Mouse (Mus musculus) midbrain, embryonic 10.5 days (tissue): ENCODE measurements around the gene Dnlz. TPM values are rescaled to one million over a fixed set of nuclear protein-coding genes. Genes with fewer than 3 reads are reported as not detected.

ENCODE experiments used
- DNase-seq: peaks from one replicate; pipeline ENCODE4 v3.0.0-alpha.2; 2017; ENCODE audit warnings: low spot score
- H3K27ac ChIP-seq: fragments of 300-500 bp; sonication (generic); replicated peaks from 2 replicates; pipeline ENCODE4 v1.5.1; 2016; ENCODE audit warnings: mild to moderate bottlenecking
- H3K27me3 ChIP-seq: fragments of 300-500 bp; sonication (generic); 2 replicates; pipeline ENCODE4 v1.6.1; 2016; ENCODE audit warnings: low read depth, mild to moderate bottlenecking; ENCODE audit not compliant: poor library complexity, severe bottlenecking
- H3K36me3 ChIP-seq: fragments of 300-500 bp; sonication (generic); 2 replicates; pipeline ENCODE4 v1.6.1; 2016; ENCODE audit warnings: mild to moderate bottlenecking, moderate library complexity
- H3K4me1 ChIP-seq: fragments of 300-500 bp; sonication (generic); 2 replicates; pipeline ENCODE4 v1.6.1; 2016
- H3K4me3 ChIP-seq: fragments of 300-500 bp; sonication (generic); 2 replicates; pipeline ENCODE4 v1.5.1; 2016; ENCODE audit warnings: mild to moderate bottlenecking, moderate library complexity
- H3K9me3 ChIP-seq: fragments of 300-500 bp; sonication (generic); replicated peaks from 2 replicates; pipeline ENCODE4 v1.6.1; 2016; ENCODE audit warnings: mild to moderate bottlenecking
- WGBS: fragments of 180-500 bp; shearing (Covaris S2); methylation state at CpG from one replicate; pipeline ENCODE4 v1.1.7; 2016; 5-methylcytosine and 5-hydroxymethylcytosine counted together
- polyA plus RNA-seq: library from polyadenylated mRNA; unstranded; fragments of >200 nt; fragmentation: Nextera tagmentation; extraction: Ambion mirVana; gene quantifications from 2 replicates; pipeline ENCODE4 v1.2.1, GENCODE M21; 2016

Gene Dnlz
- polyA plus RNA-seq, 1 experiment from 2014 or later, result 35.1 TPM

GRCm38 (mm10) chr2:26299336-26299735 lies 52.6 kb downstream of the Dnlz start:
- Histone ChIP-seq H3K4me3 (0 out of 2 replicates have a peak overlapping the region, but pooled peaks have one; percentile 9), H3K9me3 (no peaks in the 10 kb centered on the region), H3K27me3 (peaks cover 14% of the 10 kb centered on the region), H3K27ac (peak overlapping the region; percentile 80), H3K36me3 (no peaks in the 10 kb centered on the region), H3K4me1 (peaks cover 47% of the 10 kb centered on the region)
- WGBS, result 37% methylated on average over 7 of the region's 7 CpGs
- DNase-seq, result no peak

GRCm38 (mm10) chr2:26298856-26299230 lies 53.1 kb downstream of the Dnlz start:
- H3K4me1 ChIP-seq, result peaks cover 47% of the 10 kb centered on the region
- H3K36me3 ChIP-seq, result no peaks in the 10 kb centered on the region
- DNase-seq, result peak; percentile 26
- no peaks in the 10 kb centered on the region for H3K9me3 ChIP-seq
- 8% methylated on average over 4 of the region's 4 CpGs for WGBS
- H3K4me3 ChIP-seq, result peak overlapping the region; percentile 9; the same call in 1 of the 2 replicates
- H3K27ac ChIP-seq, result peak overlapping the region; percentile 80
- peaks cover 14% of the 10 kb centered on the region for H3K27me3 ChIP-seq

- 15% methylated on average over 10 of the region's 10 CpGs for WGBS
- Histone ChIP-seq H3K4me3 (peak overlapping the region; percentile 9), H3K27ac (peak overlapping the region; percentile 80), H3K36me3 (no peaks in the 10 kb centered on the region), H3K27me3 (peaks cover 14% of the 10 kb centered on the region), H3K4me1 (peaks cover 47% of the 10 kb centered on the region), H3K9me3 (no peaks in the 10 kb centered on the region)
- DNase-seq, result peak; percentile 51
These were observed 53.6 kb downstream of the Dnlz start for GRCm38 (mm10) chr2:26298208-26298855.

Other genes with a start within 250 kb of the Dnlz start
- gene Nacc2, start 228.9 kb downstream of the Dnlz start, polyA plus RNA-seq, result 4.3 and 5.6 TPM in 2 replicates
- 0.35 and 0.49 TPM in 2 replicates for gene Lhx3, start 143.8 kb downstream of the Dnlz start, polyA plus RNA-seq
- gene Qsox2, start 114.6 kb downstream of the Dnlz start, polyA plus RNA-seq, result 21.0 and 21.3 TPM in 2 replicates
- 0.02 and 0.07 TPM in 2 replicates for gene Ccdc187, start 57.6 kb downstream of the Dnlz start, polyA plus RNA-seq
- 87.6 and 103 TPM in 2 replicates for gene Gpsm1, start 36.6 kb downstream of the Dnlz start, polyA plus RNA-seq
- 0.77 and 1.9 TPM in 2 replicates for gene Card9, start 8.8 kb upstream of the Dnlz start, polyA plus RNA-seq
- gene Snapc4, start 28.5 kb upstream of the Dnlz start, polyA plus RNA-seq, result 32.5 and 34.4 TPM in 2 replicates
- 128 and 132 TPM in 2 replicates for gene Entr1, start 37.2 kb upstream of the Dnlz start, polyA plus RNA-seq
- gene Pmpca, start 37.2 kb upstream of the Dnlz start, polyA plus RNA-seq, result 156 TPM in 2 replicates
- gene Inpp5e, start 57.1 kb upstream of the Dnlz start, polyA plus RNA-seq, result 23.4 and 31.3 TPM in 2 replicates
- 21.4 and 28.7 TPM in 2 replicates for gene Sec16a, start 93.1 kb upstream of the Dnlz start, polyA plus RNA-seq
- gene Notch1, start 164.6 kb upstream of the Dnlz start, polyA plus RNA-seq, result 30.1 and 38.3 TPM in 2 replicates
- gene Egfl7, start 227.9 kb upstream of the Dnlz start, polyA plus RNA-seq, result 68.5 and 85.7 TPM in 2 replicates
- gene Gm20532, start 234.5 kb upstream of the Dnlz start, polyA plus RNA-seq, result not detected in 2 replicates